Mouse (Mus musculus): ENCODE results near the gene Kmt2e.

GRCm38 (mm10) chr5:23515038-23515437, 80.8 kb downstream of the Kmt2e start:
- TF ChIP-seq TAL1 (conservative IDR thresholded peaks at IDR 0.05; ENCODE audit: low read depth, low read length): no peak
- TF ChIP-seq CTCF (IDR thresholded peaks at IDR 0.05; ENCODE audit: low read depth, low read length): no peak
